In genomic region chr1:152560477-152560876, GRCm38 (mm10) we compare ENCODE assay signal across 8 mouse cellular contexts.
DNase-seq lines count a peak whose midpoint lies in the region; ATAC-seq lines count a peak whose summit lies in the region.

No protein-coding gene starts in this region.

- peak overlapping the region; percentile 15; the same call in 1 of the 2 replicates for H3K27ac ChIP-seq in forebrain, embryonic 14.5 days (ENCODE audit: low read depth, low read length)
- H3K27ac ChIP-seq in forebrain, embryonic 12.5 days, result no peak overlapping the region

- no peaks in the 10 kb centered on the region for H3K9me3 ChIP-seq in forebrain, embryonic 14.5 days (replicated peaks; ENCODE audit: control insufficient read depth, low read length)
- no peaks in the 10 kb centered on the region for H3K9me3 ChIP-seq in forebrain, embryonic 12.5 days

- no peaks in the 10 kb centered on the region for H3K36me3 ChIP-seq in forebrain, embryonic 14.5 days (ENCODE audit: control insufficient read depth, insufficient read depth, low read length)
- no peaks in the 10 kb centered on the region for H3K36me3 ChIP-seq in forebrain, embryonic 12.5 days (replicated peaks)

- no peak overlapping the region for H3K4me3 ChIP-seq in forebrain, embryonic 14.5 days (ENCODE audit: low read depth, low read length)
- H3K4me3 ChIP-seq in forebrain, embryonic 12.5 days (replicated peaks), result no peak overlapping the region

- peak; percentile 59 for DNase-seq in forebrain, embryonic 14.5 days (ENCODE audit: low spot score)
- DNase-seq in right cerebral cortex, adult 18-20 months, result peak; percentile 26
- no peak for DNase-seq in right cerebral cortex, postnatal 25 days
- peak; percentile 50 to 64 for DNase-seq in layer of hippocampus, adult 8-10 months (ENCODE audit: low spot score in 2 of 2)
- DNase-seq in right cerebral cortex, postnatal 36 days (ENCODE audit: low spot score in 2 of 2), result peak; percentile 28 to 33
- DNase-seq in urinary bladder, adult 18-20 months (ENCODE audit: low spot score in 2 of 2), result no peak
- DNase-seq in ovary, postnatal 10 days (ENCODE audit: low spot score), result no peak

- H3K4me1 ChIP-seq in forebrain, embryonic 14.5 days (ENCODE audit: control insufficient read depth, insufficient read depth, low read length), result peaks cover 20% of the 10 kb centered on the region
- peaks cover 29% of the 10 kb centered on the region for H3K4me1 ChIP-seq in forebrain, embryonic 12.5 days

- no peak for ATAC-seq in forebrain, embryonic 14.5 days
- no peak for ATAC-seq in forebrain, embryonic 12.5 days (ENCODE audit: low FRiP score)

- H3K9ac ChIP-seq in forebrain, embryonic 14.5 days (ENCODE audit: low read length), result no peak overlapping the region
- H3K9ac ChIP-seq in forebrain, embryonic 12.5 days, result no peak overlapping the region

- H3K4me2 ChIP-seq in forebrain, embryonic 14.5 days (ENCODE audit: low read length), result no peak overlapping the region
- no peak overlapping the region for H3K4me2 ChIP-seq in forebrain, embryonic 12.5 days

- H3K27me3 ChIP-seq in forebrain, embryonic 14.5 days (replicated peaks; ENCODE audit: control insufficient read depth, insufficient read depth, low read length), result no peaks in the 10 kb centered on the region
- H3K27me3 ChIP-seq in forebrain, embryonic 12.5 days, result no peaks in the 10 kb centered on the region

- 63% methylated on average over 5 of the region's 5 CpGs for WGBS in forebrain, embryonic 14.5 days
- 92% methylated on average over 5 of the region's 5 CpGs for WGBS in forebrain, embryonic 12.5 days

Comparison
In these comparisons a context has a peak if more than half of its experiments do, and no peak if none do; other contexts are left out.
1. DNase-seq: peak in forebrain, embryonic 14.5 days (single experiment), right cerebral cortex, adult 18-20 months (single experiment), layer of hippocampus, adult 8-10 months (2 of 2) and right cerebral cortex, postnatal 36 days (2 of 2); none in right cerebral cortex, postnatal 25 days (single experiment), urinary bladder, adult 18-20 months (0 of 2) and ovary, postnatal 10 days (single experiment).